Mouse (Mus musculus): ENCODE data around the gene Sdad1. TPM values are rescaled to one million over a fixed set of nuclear protein-coding genes. Genes with fewer than 3 reads are reported as not detected.

The Sdad1 gene
- polyA plus RNA-seq, 1 experiment from 2014 or later = 36.9 TPM

DNA sequence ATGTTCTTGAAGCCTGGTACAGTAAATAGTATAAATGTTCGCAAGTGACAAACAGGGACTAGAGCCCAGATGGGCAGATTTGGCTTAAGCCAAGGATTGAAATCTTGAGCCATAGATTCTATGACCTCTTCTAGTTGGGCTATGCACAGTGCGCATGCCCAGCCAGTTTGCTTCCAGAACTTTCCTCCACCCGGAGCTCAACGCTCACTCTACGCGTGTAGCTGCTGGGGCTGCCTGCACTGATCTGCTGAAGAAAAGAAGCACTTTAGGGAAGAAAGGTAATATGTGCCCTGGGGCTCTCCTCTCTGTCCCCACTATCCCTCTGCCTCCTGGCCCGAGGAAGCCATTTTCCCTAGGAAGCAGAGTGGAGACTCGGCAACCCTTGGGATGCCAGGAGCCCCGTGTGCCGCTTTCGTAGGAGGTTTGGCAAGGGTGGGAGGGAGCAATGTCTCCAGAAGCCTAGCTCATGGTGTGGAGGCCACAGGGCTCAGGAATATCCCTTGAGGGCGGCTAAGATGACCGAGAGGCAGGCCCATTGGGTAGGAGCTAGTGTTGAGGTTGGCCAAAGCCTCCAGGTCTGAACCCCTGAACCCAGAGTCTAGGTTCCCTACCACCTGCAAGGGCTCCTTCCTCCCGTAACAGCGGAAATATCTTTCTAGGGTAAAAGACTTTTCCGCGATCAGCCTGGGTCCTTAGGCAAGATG is 21.5 kb upstream of the Sdad1 start, which contains the start of gene Art3:
Gene Art3 (plus strand): TSS at position 193 of the 704 bp plus-strand sequence.
- no peaks in the 10 kb centered on the region for H3K36me3 ChIP-seq
- no peaks in the 10 kb centered on the region for H3K9me3 ChIP-seq (replicated peaks)
- no peak within 1 kb of the TSS for H3K4me3 ChIP-seq
- no peaks in the 10 kb centered on the region for H3K4me1 ChIP-seq
- H3K27ac ChIP-seq = no peak within 1 kb of the TSS
- no peak for ATAC-seq (ENCODE audit: low FRiP score)
- H3K27me3 ChIP-seq = no peaks in the 10 kb centered on the region
- H3K4me2 ChIP-seq (replicated peaks) = no peak within 1 kb of the TSS
- WGBS = 96% methylated on average over 17 of the region's 17 CpGs
- H3K9ac ChIP-seq = no peak within 1 kb of the TSS

DNA sequence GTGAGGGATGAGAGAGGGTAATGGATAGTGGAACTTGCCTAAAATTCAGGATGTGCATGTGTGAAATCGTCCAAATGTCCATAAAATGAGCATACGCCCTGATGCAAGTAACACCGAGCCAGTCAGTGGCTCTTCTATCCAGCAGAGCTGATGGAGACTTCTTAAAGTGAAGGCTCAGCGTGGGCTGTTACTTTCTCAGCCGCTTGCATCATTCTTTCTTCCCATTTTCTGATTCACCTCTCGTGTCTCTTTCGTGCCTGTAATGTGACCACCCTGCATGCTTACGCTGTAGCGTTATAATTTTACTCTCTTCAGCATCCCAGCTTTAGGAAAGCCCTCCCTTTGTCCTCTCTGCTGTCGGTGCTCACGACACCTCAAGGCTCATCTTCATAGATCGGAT is 20.8 kb upstream of the Sdad1 start:
- WGBS = 90% methylated on average over 12 of the region's 12 CpGs
- Histone ChIP-seq H3K36me3 (no peaks in the 10 kb centered on the region), H3K9ac (no peak overlapping the region), H3K4me3 (no peak overlapping the region), H3K27ac (no peak overlapping the region), H3K9me3 (replicated peaks) (no peaks in the 10 kb centered on the region), H3K4me1 (no peaks in the 10 kb centered on the region), H3K4me2 (replicated peaks) (no peak overlapping the region), H3K27me3 (no peaks in the 10 kb centered on the region)
- no peak for ATAC-seq (ENCODE audit: low FRiP score)

DNA sequence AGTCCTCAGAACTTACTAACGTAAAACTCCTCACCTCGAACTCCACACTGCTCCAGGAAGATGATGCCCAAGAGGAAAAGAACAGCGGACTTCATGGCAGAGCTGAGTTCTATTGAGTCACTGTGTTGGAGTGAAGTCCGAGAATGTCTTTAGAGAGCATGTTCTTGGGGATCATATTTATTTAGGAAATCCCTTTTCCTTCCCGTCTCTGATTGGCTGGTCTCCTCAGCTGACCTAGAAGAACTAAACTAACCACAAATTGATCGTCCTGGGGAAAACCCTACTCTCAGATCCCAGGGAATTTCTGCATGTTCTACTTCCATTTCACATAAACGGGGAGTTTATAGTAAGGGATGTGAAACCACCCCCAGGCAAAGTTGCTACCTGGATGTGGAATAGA is 17.6 kb upstream of the Sdad1 start, which contains the start of gene Cxcl9:
Gene Cxcl9 (minus strand): TSS at position 151 of the 400 bp plus-strand sequence.
- no peak within 1 kb of the TSS for H3K4me3 ChIP-seq
- H3K9ac ChIP-seq = no peak within 1 kb of the TSS
- WGBS = 87% methylated on average over 7 of the region's 7 CpGs
- no peak within 1 kb of the TSS for H3K4me2 ChIP-seq (replicated peaks)
- H3K4me1 ChIP-seq = no peaks in the 10 kb centered on the region
- no peak within 1 kb of the TSS for H3K27ac ChIP-seq
- no peak for ATAC-seq (ENCODE audit: low FRiP score)
- H3K9me3 ChIP-seq (replicated peaks) = no peaks in the 10 kb centered on the region
- H3K36me3 ChIP-seq = no peaks in the 10 kb centered on the region
- no peaks in the 10 kb centered on the region for H3K27me3 ChIP-seq

DNA sequence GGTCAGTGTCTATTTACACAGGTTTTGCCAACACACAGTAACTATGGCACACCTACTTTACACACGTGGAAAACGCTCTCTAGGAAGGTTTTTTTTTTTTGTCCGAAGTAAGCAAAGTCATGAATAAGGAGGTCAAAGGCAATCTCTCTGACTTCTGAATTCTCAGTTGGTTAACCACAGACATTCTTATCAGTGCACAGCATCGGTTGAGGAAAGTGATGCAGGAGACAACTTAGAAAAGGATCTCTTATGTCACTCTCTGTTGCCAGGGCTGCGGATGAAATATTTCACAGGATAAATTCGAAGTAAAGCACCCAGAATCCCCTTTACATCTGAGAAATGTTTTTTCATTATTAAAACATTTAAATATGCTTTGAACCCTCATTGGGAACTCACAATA is 17.1 kb upstream of the Sdad1 start:
- H3K4me2 ChIP-seq (replicated peaks) = no peak overlapping the region
- H3K27ac ChIP-seq = no peak overlapping the region
- H3K9ac ChIP-seq = no peak overlapping the region
- no peaks in the 10 kb centered on the region for H3K27me3 ChIP-seq
- ATAC-seq (ENCODE audit: low FRiP score) = no peak
- no peaks in the 10 kb centered on the region for H3K9me3 ChIP-seq (replicated peaks)
- H3K4me1 ChIP-seq = no peaks in the 10 kb centered on the region
- H3K36me3 ChIP-seq = no peaks in the 10 kb centered on the region
- WGBS = 82% methylated on average over 6 of the region's 6 CpGs
- H3K4me3 ChIP-seq = no peak overlapping the region

DNA sequence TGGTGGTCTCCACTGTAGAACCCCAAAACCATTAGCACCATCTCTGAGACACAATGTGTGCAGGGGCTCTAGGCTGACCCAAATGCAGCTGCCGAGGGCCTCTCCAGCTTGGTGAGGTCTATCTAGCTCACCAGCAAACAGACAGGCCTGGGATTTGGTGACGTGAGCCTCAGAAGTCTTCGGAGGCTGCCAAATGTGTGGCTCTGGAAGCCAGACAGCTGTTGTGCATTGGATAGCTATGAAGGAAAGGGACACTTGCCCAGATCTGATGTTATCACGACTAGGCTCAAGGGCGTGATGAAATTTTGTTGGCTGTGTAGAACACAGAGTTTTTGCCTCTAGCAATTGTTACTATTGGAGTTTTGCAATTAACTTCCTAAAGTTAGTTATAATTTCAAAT is 13.0 kb upstream of the Sdad1 start:
- Histone ChIP-seq H3K4me2 (replicated peaks) (no peak overlapping the region), H3K4me3 (no peak overlapping the region), H3K9ac (no peak overlapping the region), H3K27me3 (no peaks in the 10 kb centered on the region), H3K36me3 (no peaks in the 10 kb centered on the region), H3K4me1 (no peaks in the 10 kb centered on the region), H3K9me3 (replicated peaks) (no peaks in the 10 kb centered on the region), H3K27ac (no peak overlapping the region)
- no peak for ATAC-seq (ENCODE audit: low FRiP score)
- WGBS = 89% methylated on average over 5 of the region's 5 CpGs

DNA sequence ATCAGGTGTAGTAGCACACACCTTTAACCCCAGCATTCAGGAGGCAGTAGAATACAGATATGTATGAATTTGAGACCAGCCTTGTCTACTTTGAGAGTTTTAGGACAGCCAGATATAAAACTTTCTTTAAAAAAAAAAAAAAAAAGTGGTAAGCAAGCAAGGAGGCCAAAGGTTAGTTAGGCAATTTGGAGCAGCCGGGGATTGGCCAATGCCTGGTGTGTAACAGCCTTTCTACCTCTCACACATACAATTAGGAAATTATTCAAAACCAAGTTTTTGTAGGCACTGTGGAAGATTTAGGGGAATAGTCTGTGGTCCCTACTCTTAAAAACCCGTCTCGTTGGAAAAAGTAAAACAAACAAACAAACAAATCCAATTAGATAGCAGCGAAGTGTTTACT is 12.3 kb upstream of the Sdad1 start:
- H3K4me3 ChIP-seq = no peak overlapping the region
- H3K9me3 ChIP-seq (replicated peaks) = no peaks in the 10 kb centered on the region
- H3K27ac ChIP-seq = no peak overlapping the region
- no peaks in the 10 kb centered on the region for H3K4me1 ChIP-seq
- ATAC-seq (ENCODE audit: low FRiP score) = no peak
- no peaks in the 10 kb centered on the region for H3K27me3 ChIP-seq
- 82% methylated on average over 4 of the region's 4 CpGs for WGBS
- no peak overlapping the region for H3K9ac ChIP-seq
- H3K4me2 ChIP-seq (replicated peaks) = no peak overlapping the region
- H3K36me3 ChIP-seq = no peaks in the 10 kb centered on the region

DNA sequence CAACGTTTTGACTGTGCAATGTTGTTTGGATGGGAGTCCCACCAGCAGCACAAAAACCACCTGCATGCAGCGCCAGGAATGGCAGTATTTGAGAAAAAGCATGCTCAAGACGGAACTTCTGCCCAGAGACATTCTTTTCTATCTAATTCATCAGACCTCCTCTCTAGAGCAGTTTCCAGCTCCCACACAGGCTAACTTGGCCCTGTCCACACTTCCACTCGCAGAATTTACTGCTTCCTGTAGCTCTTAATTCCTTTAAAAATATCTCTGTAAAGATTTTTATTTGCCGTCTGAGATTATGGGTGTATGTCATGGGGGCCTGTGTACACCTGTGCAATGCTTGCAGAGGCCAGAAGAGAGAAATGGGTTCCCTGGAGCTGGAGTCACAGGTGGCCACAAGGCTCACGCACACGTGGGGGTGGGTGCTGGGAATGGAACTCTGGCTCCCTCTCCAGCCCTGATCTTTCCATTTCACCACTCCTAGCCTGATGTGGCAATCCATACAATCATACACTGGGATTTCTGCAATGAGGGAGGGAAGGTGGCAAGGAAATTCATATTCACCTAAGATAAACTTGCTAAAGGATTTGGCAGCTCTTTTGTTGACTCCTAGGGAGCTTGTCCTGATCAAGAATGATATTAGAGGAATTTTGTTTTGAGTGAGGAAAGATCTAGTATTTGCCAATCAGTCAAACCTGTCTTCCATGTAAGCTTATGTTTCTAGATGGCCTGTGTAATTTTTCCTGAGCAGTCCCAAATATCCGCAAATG is 11.5 kb upstream of the Sdad1 start:
- Histone ChIP-seq H3K36me3 (no peaks in the 10 kb centered on the region), H3K27me3 (no peaks in the 10 kb centered on the region), H3K4me3 (no peak overlapping the region), H3K9ac (no peak overlapping the region), H3K9me3 (replicated peaks) (no peaks in the 10 kb centered on the region), H3K4me1 (no peaks in the 10 kb centered on the region), H3K4me2 (replicated peaks) (no peak overlapping the region), H3K27ac (no peak overlapping the region)
- WGBS = 81% methylated on average over 8 of the region's 8 CpGs
- no peak for ATAC-seq (ENCODE audit: low FRiP score)

DNA sequence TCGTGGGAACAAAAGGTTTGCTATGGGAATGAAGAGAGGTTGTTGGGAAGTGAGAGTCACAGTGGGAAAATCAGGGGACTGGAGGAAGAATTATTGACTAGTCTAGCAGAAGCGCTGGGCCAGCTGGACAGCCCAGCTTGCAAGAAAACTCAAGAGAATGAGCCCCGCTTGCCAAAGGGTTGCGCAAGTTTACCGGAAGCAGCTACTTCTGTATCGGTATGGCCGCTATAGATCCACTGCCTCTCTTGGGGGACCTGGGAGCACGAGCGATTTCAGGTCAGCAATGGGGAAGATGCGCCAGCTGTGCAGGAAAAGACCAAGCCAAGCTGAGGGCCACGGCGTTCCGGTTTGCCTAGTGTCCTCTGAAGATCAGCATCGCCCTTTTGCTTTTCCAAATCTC is 8.3 kb upstream of the Sdad1 start:
- Histone ChIP-seq H3K27ac (no peak overlapping the region), H3K36me3 (no peaks in the 10 kb centered on the region), H3K9ac (no peak overlapping the region), H3K27me3 (no peaks in the 10 kb centered on the region), H3K4me3 (no peak overlapping the region), H3K4me1 (no peaks in the 10 kb centered on the region), H3K4me2 (replicated peaks) (no peak overlapping the region), H3K9me3 (replicated peaks) (no peaks in the 10 kb centered on the region)
- no peak for ATAC-seq (ENCODE audit: low FRiP score)
- 94% methylated on average over 14 of the region's 14 CpGs for WGBS

DNA sequence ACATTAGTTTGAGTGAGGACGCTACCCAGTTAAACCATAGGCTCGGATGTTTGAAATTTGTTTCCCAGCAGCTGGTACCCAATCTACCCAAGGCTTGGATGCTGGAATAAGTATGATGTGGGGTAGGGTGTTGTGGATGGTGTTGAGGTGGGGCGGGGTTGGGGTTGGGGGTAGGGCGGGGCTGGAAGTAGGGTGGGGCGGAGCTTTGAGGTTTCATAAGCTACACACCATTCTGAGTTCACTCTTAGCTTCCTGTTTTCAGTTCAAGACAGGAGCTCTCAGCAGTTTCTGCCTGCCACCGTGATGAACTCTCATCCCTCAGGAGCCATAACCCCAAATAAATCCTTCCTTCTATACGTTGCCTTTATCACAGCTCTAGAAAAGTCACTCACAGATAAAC is 7.8 kb upstream of the Sdad1 start:
- H3K4me1 ChIP-seq = no peaks in the 10 kb centered on the region
- no peaks in the 10 kb centered on the region for H3K36me3 ChIP-seq
- H3K4me2 ChIP-seq (replicated peaks) = no peak overlapping the region
- H3K9ac ChIP-seq = no peak overlapping the region
- H3K4me3 ChIP-seq = no peak overlapping the region
- 83% methylated on average over 6 of the region's 7 CpGs for WGBS
- H3K9me3 ChIP-seq (replicated peaks) = no peaks in the 10 kb centered on the region
- no peak overlapping the region for H3K27ac ChIP-seq
- no peak for ATAC-seq (ENCODE audit: low FRiP score)
- no peaks in the 10 kb centered on the region for H3K27me3 ChIP-seq

DNA sequence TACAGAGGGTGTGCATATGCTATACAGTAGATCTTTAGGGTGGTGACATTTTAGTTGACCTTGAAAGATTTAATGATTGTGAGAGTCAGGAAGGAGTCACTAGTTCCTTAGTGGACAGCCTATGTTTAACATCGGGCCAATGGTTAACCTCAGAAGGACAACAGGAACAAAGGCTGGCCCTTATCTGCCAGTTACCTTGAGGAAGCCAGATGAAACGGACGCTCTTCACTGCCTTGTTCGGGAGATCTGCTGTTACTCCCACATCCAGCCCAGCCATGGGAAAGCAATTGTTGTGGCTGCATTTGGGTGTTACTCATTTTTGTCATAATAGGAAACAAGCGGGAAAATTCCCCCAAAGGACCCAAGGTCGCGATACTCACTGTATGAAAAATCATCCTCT is 3.5 kb upstream of the Sdad1 start:
- WGBS = 75% methylated on average over 7 of the region's 7 CpGs
- Histone ChIP-seq H3K36me3 (no peaks in the 10 kb centered on the region), H3K4me1 (peaks cover 10% of the 10 kb centered on the region), H3K9me3 (replicated peaks) (no peaks in the 10 kb centered on the region), H3K9ac (no peak overlapping the region), H3K4me2 (replicated peaks) (no peak overlapping the region), H3K27ac (no peak overlapping the region), H3K4me3 (no peak overlapping the region), H3K27me3 (no peaks in the 10 kb centered on the region)
- no peak for ATAC-seq (ENCODE audit: low FRiP score)

DNA sequence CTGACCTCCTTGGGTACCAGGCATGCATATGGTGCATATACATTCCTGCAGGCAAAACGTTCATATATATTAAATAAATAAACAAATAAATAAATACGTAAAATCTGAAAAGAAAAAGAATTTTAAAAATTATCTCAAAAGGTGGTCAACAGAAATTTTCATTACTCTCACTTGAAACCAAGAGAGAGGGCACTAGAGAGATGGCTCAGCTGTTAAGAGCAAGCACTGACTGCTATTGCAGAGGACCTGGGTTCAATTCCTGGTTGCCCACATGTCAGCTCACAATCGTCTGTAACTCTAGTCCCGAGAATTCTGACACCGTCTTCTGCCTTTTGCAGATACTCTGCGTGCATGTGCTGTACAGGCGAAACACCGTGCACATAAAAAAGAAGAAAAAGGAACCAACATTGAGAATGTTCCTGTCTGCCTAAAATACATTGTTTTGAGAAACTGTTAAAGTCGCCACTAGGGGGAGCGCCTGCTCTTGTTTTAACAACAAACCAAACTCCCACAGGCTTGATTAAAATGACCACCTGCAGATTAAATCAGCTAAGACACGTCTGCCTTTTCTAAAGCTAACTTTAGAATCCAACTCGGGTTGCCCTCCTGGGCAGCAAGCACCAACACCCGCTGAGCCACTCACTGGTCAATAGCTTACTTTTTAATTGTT is 1.9 kb upstream of the Sdad1 start:
- no peak overlapping the region for H3K9ac ChIP-seq
- no peaks in the 10 kb centered on the region for H3K27me3 ChIP-seq
- H3K27ac ChIP-seq = no peak overlapping the region
- H3K9me3 ChIP-seq (replicated peaks) = no peaks in the 10 kb centered on the region
- no peak overlapping the region for H3K4me2 ChIP-seq (replicated peaks)
- H3K36me3 ChIP-seq = no peaks in the 10 kb centered on the region
- peaks cover 16% of the 10 kb centered on the region for H3K4me1 ChIP-seq
- ATAC-seq (ENCODE audit: low FRiP score) = no peak
- WGBS = 14% methylated on average over 13 of the region's 13 CpGs
- H3K4me3 ChIP-seq = no peak overlapping the region

DNA sequence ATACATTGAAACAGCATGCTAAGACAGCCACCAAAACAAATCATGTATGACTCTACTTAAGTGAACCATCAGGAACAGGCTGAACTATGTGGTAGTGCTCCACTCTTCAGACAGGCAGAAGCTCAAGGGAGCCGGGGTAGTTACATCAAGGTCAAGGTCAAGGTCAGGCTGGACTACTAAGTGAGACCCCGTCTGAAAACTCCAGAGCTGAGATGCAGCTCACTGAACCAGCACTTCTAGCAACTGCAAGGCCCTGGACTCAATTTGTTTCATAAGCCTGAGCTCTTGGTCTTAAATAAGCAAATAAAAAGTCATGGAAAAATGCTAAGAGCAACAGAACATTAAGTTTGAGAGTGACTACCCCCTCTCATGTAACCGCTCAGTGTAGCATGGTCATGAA is 6.0 kb downstream of the Sdad1 start:
- Histone ChIP-seq H3K36me3 (peaks cover 59% of the 10 kb centered on the region), H3K27me3 (no peaks in the 10 kb centered on the region), H3K9ac (no peak overlapping the region), H3K9me3 (replicated peaks) (no peaks in the 10 kb centered on the region), H3K4me3 (no peak overlapping the region), H3K27ac (no peak overlapping the region), H3K4me1 (peaks cover 11% of the 10 kb centered on the region), H3K4me2 (replicated peaks) (no peak overlapping the region)
- 93% methylated on average over 3 of the region's 3 CpGs for WGBS
- no peak for ATAC-seq (ENCODE audit: low FRiP score)
